Mouse (Mus musculus) heart, postnatal 0 days (tissue): Measurements from ENCODE around the gene Galntl6. TPM values are rescaled to one million over a fixed set of nuclear protein-coding genes. Genes with fewer than 3 reads are reported as not detected.

Experiments used
- ATAC-seq: fragments of 200-750 bp; cut with Nextera tagmentation; 2 replicates; pipeline ENCODE4 v1.8.0; 2017; ENCODE audit warnings: low read depth, moderate number of reproducible peaks, moderate library complexity; ENCODE audit not compliant: insufficient read depth
- DNase-seq: peaks from one replicate; pipeline ENCODE4 v3.0.0-alpha.2; 2016; ENCODE audit warnings: low spot score
- H3K27ac ChIP-seq: fragments of 300-500 bp; sonication (generic); 2 replicates; pipeline ENCODE4 v1.5.1; 2014; ENCODE audit warnings: low read depth, mild to moderate bottlenecking
- H3K27me3 ChIP-seq: fragments of 300-500 bp; sonication (generic); 2 replicates; pipeline ENCODE4 v1.6.1; 2014; ENCODE audit warnings: low read length, mixed read lengths; ENCODE audit not compliant: control insufficient read depth, insufficient read depth
- H3K36me3 ChIP-seq: fragments of 300-500 bp; sonication (generic); replicated peaks from 2 replicates; pipeline ENCODE4 v1.6.1; 2014; ENCODE audit warnings: low read length, mixed read lengths; ENCODE audit not compliant: control insufficient read depth, insufficient read depth
- H3K4me1 ChIP-seq: fragments of 300-500 bp; sonication (generic); 2 replicates; pipeline ENCODE4 v1.6.1; 2014; ENCODE audit warnings: antibody characterized with exemption; ENCODE audit not compliant: control insufficient read depth, insufficient read depth
- H3K4me2 ChIP-seq: fragments of 300-500 bp; sonication (generic); 2 replicates; pipeline ENCODE4 v1.6.1; 2014; ENCODE audit warnings: low read depth, mild to moderate bottlenecking, low read length, moderate library complexity
- H3K4me3 ChIP-seq: fragments of 300-500 bp; sonication (generic); 2 replicates; pipeline ENCODE4 v1.5.1; 2014; ENCODE audit warnings: low read depth, low read length
- H3K9ac ChIP-seq: fragments of 300-500 bp; sonication (generic); replicated peaks from 2 replicates; pipeline ENCODE4 v1.6.1; 2014; ENCODE audit warnings: low read depth, low read length, mixed read lengths
- H3K9me3 ChIP-seq: fragments of 300-500 bp; sonication (generic); replicated peaks from 2 replicates; pipeline ENCODE4 v1.6.1; 2016; ENCODE audit warnings: low read length; ENCODE audit not compliant: control insufficient read depth
- CTCF ChIP-seq: IDR thresholded peaks from 2 replicates; pipeline ENCODE4 v1.5.1; 2016; ENCODE audit warnings: antibody characterized with exemption, control low read depth, low read depth
- EP300 ChIP-seq: IDR thresholded peaks from 2 replicates; pipeline ENCODE4 v1.6.1; 2016; ENCODE audit warnings: antibody characterized with exemption, low read depth
- WGBS: fragments of 180-500 bp; shearing (Covaris S2); extraction: QIAGEN DNeasy Blood & Tissue Kit; methylation state at CpG from one replicate; pipeline ENCODE4 v1.1.7; 2014; 5-methylcytosine and 5-hydroxymethylcytosine counted together
- polyA plus RNA-seq: library from polyadenylated mRNA; unstranded; fragments of >200 nt; fragmentation: Nextera tagmentation; extraction: Ambion mirVana; gene quantifications from 2 replicates; pipeline ENCODE4 v1.2.1, GENCODE M21; 2015
- total RNA-seq: library from RNA; depleted of rRNA; stranded (reverse); fragments of >200 nt; gene quantifications from 2 replicates; pipeline ENCODE4 v1.2.3, GENCODE M21; 2014; ENCODE audit warnings: low replicate concordance

Gene Galntl6
- total and polyA plus RNA-seq, 2 experiments from 2014 or later = not detected

DNA sequence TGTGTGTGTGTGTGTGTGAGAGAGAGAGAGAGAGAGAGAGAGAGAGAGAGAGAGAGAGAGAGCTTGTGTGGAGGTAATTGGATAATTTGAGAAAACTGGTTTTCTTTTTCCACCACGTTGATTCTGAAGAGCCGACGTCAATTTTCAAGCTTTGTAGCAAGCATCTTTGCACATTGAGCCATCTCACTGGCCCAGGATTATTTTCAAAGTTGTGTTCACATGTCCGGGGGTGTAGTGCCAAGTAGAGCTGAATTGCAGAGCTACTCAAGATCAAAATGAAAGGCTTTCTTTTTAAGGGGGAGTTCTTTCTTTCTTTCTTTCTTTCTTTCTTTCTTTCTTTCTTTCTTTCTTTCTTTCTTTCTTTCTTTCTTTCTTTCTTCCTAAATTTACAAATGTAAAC is 1022.3 kb downstream of the Galntl6 start:
- no peak for TF ChIP-seq EP300
- Histone ChIP-seq H3K27me3 (no peaks in the 10 kb centered on the region), H3K4me2 (no peak overlapping the region), H3K4me1 (no peaks in the 10 kb centered on the region), H3K36me3 (no peaks in the 10 kb centered on the region), H3K4me3 (no peak overlapping the region), H3K27ac (no peak overlapping the region), H3K9ac (no peak overlapping the region), H3K9me3 (no peaks in the 10 kb centered on the region)
- no peak for DNase-seq
- no peak for ATAC-seq
- 78% methylated on average over 4 of the region's 4 CpGs for WGBS

- Histone ChIP-seq H3K36me3 (no peaks in the 10 kb centered on the region), H3K4me1 (no peaks in the 10 kb centered on the region), H3K9me3 (no peaks in the 10 kb centered on the region), H3K4me3 (no peak overlapping the region), H3K27ac (no peak overlapping the region), H3K4me2 (no peak overlapping the region), H3K27me3 (no peaks in the 10 kb centered on the region), H3K9ac (no peak overlapping the region)
- ATAC-seq (no peak), DNase-seq (no peak)
- TF ChIP-seq CTCF = no peak
- TF ChIP-seq EP300 = no peak
Observed at GRCm38 (mm10) chr8:57888831-57889230, 1023.6 kb downstream of the Galntl6 start.

DNA sequence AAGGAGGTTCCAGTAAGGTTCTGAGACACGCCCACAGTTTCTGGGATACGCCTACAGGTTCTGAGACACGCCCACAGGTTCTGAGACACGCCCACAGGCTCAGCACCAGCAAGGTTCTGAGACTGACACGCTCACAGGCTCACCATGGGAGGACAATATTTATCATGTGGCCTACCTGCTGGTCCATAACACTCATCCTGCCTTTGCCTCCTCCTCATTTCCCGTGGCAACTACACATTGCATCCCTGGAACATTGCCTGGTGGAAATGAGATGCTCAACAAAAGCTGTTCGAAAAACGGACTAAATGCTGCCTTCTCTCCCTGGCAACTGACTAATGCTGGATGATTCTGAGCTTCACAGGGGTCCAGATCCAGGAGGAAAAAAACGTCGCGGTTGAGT is 1033.0 kb downstream of the Galntl6 start:
- Histone ChIP-seq H3K4me1 (no peaks in the 10 kb centered on the region), H3K9ac (no peak overlapping the region), H3K27me3 (no peaks in the 10 kb centered on the region), H3K36me3 (no peaks in the 10 kb centered on the region), H3K4me3 (no peak overlapping the region), H3K4me2 (no peak overlapping the region), H3K9me3 (no peaks in the 10 kb centered on the region), H3K27ac (no peak overlapping the region)
- DNase-seq = no peak
- no peak for TF ChIP-seq EP300
- TF ChIP-seq CTCF = no peak
- 58% methylated on average over 11 of the region's 11 CpGs for WGBS
- ATAC-seq = no peak

- H3K4me1 ChIP-seq = no peaks in the 10 kb centered on the region
- no peak overlapping the region for H3K4me2 ChIP-seq
- ATAC-seq = no peak
- H3K27ac ChIP-seq = no peak overlapping the region
- H3K27me3 ChIP-seq = no peaks in the 10 kb centered on the region
- H3K9me3 ChIP-seq = no peaks in the 10 kb centered on the region
- no peak for DNase-seq
- H3K9ac ChIP-seq = no peak overlapping the region
- TF ChIP-seq CTCF (no peak), EP300 (no peak)
- no peaks in the 10 kb centered on the region for H3K36me3 ChIP-seq
- H3K4me3 ChIP-seq = no peak overlapping the region
Observed at GRCm38 (mm10) chr8:57849074-57849473, 1063.4 kb downstream of the Galntl6 start.

DNA sequence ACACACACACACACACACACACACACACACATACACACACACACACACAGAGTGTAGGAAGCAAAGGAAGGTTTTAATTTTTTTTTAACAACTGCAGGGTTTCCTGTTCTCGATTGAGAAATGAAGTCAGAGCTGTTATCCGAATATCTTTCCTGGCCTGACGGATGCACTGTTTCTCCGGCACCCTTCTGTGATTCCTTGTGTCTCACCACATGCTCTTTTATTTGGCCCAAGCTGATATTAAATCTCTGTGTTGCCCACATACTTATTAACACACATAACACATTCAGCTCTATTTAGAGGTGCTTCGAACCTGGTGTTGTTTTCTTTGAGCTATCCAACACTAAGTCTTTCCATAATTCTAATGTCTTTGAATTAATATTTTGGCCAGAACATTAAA is 1069.0 kb downstream of the Galntl6 start:
- ATAC-seq (no peak), DNase-seq (no peak)
- Histone ChIP-seq H3K36me3 (no peaks in the 10 kb centered on the region), H3K9ac (no peak overlapping the region), H3K27me3 (no peaks in the 10 kb centered on the region), H3K4me3 (no peak overlapping the region), H3K9me3 (no peaks in the 10 kb centered on the region), H3K4me2 (no peak overlapping the region), H3K4me1 (no peaks in the 10 kb centered on the region), H3K27ac (no peak overlapping the region)
- whole genome bisulfite sequencing = 53% methylated on average over 5 of the region's 5 CpGs
- no peak for TF ChIP-seq CTCF
- no peak for TF ChIP-seq EP300

DNA sequence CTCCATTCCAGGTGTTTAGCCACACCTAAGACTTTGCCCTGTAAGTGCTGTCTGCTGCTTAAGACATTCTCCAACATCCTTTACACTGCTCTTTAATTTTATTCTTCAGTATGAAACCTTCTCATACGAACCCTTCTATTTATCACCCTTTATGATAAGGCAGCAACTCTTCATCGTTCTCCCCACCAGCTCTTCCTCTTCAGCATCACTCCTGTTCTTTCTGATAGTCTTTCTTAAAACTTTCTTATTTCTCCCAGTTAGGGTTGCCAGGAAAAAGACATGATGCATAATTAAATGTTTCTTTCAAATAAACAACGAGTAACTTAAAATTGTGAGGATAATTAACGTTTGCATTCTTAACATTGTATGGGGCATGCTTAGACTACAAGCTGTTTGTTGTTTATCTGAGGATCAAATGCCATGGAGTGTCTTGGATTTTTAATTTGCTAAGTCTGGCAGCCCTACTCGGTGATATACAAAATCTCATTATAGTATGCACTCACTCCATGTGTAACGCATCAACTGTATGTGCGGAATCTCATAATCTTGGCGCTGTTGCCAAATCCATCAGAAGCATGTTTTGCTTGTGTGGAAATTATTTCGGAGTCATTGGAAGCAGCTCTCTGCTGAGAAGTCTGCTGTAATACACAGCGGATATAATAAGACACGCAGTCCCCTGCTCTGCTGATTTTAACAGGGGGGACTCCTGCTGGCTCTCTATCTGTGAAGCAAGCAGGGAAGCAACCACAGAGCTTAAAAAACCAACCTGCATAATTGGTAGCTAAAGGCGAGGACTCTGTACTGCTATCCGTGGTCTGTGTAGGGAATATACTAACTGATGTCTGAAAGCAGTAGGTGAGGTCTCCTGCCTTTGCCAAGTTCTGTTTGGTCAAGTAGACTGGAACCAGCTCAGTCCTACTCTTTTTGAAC is 1069.7 kb downstream of the Galntl6 start:
- Histone ChIP-seq H3K36me3 (no peaks in the 10 kb centered on the region), H3K4me1 (no peaks in the 10 kb centered on the region), H3K27me3 (no peaks in the 10 kb centered on the region), H3K4me3 (no peak overlapping the region), H3K9me3 (no peaks in the 10 kb centered on the region), H3K9ac (no peak overlapping the region), H3K4me2 (no peak overlapping the region), H3K27ac (no peak overlapping the region)
- WGBS = 60% methylated on average over 13 of the region's 13 CpGs
- no peak for TF ChIP-seq EP300
- TF ChIP-seq CTCF = no peak
- DNase-seq = no peak
- ATAC-seq = no peak
